Mouse (Mus musculus): ENCODE data around the gene Paqr8. TPM values are rescaled to one million over a fixed set of nuclear protein-coding genes. Genes with fewer than 3 reads are reported as not detected.

Gene Paqr8
- polyA plus RNA-seq, 1 experiment from 2014 or later = 5.2 TPM

GRCm38 (mm10) chr1:20874061-20874460, 16.3 kb upstream of the Paqr8 start:
- Histone ChIP-seq H3K27me3 (ENCODE audit: insufficient read depth, low read length) (no peaks in the 10 kb centered on the region), H3K9me3 (ENCODE audit: low read length) (no peaks in the 10 kb centered on the region), H3K9ac (replicated peaks; ENCODE audit: low read length) (no peak overlapping the region), H3K4me3 (ENCODE audit: low read length) (no peak overlapping the region), H3K36me3 (ENCODE audit: insufficient read depth, low read length) (no peaks in the 10 kb centered on the region), H3K4me2 (replicated peaks; ENCODE audit: low read depth, low read length) (no peak overlapping the region), H3K4me1 (ENCODE audit: insufficient read depth, low read length) (no peaks in the 10 kb centered on the region), H3K27ac (ENCODE audit: low read length) (no peak overlapping the region)
- 91% methylated on average over 6 of the region's 6 CpGs for WGBS
- ATAC-seq (ENCODE audit: low FRiP score, low TSS enrichment) = no peak

DNA sequence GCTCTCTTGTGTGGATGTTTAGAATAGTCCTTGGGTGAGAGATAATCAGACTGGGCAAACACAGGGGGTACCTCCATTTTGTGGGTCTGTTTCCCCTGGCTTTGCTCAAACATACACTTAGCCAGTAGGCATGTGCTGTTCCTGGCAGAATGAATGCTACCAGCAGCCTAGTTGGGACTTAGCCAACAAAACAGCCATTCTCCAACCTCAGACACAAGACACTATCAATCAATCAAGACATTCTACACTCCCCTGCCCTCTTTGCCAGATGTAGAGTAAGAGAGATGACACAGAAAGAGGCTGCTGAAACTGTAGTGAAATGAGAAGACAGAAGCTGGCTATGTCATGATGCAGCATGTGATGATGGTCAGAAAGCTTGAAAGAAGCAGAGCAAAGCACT, 13.1 kb upstream of the Paqr8 start:
- H3K9me3 ChIP-seq (ENCODE audit: low read length) = no peaks in the 10 kb centered on the region
- ATAC-seq (ENCODE audit: low FRiP score, low TSS enrichment) = no peak
- no peak overlapping the region for H3K9ac ChIP-seq (replicated peaks; ENCODE audit: low read length)
- H3K27me3 ChIP-seq (ENCODE audit: insufficient read depth, low read length) = no peaks in the 10 kb centered on the region
- no peak overlapping the region for H3K4me2 ChIP-seq (replicated peaks; ENCODE audit: low read depth, low read length)
- no peak overlapping the region for H3K27ac ChIP-seq (ENCODE audit: low read length)
- no peaks in the 10 kb centered on the region for H3K36me3 ChIP-seq (ENCODE audit: insufficient read depth, low read length)
- no peak overlapping the region for H3K4me3 ChIP-seq (ENCODE audit: low read length)
- no peaks in the 10 kb centered on the region for H3K4me1 ChIP-seq (ENCODE audit: insufficient read depth, low read length)

GRCm38 (mm10) chr1:20879361-20879760, 11.0 kb upstream of the Paqr8 start:
- Histone ChIP-seq H3K4me2 (replicated peaks; ENCODE audit: low read depth, low read length) (no peak overlapping the region), H3K9ac (replicated peaks; ENCODE audit: low read length) (no peak overlapping the region), H3K4me3 (ENCODE audit: low read length) (no peak overlapping the region), H3K27me3 (ENCODE audit: insufficient read depth, low read length) (no peaks in the 10 kb centered on the region), H3K4me1 (ENCODE audit: insufficient read depth, low read length) (no peaks in the 10 kb centered on the region), H3K36me3 (ENCODE audit: insufficient read depth, low read length) (no peaks in the 10 kb centered on the region), H3K9me3 (ENCODE audit: low read length) (no peaks in the 10 kb centered on the region), H3K27ac (ENCODE audit: low read length) (no peak overlapping the region)
- WGBS = 73% methylated on average over 4 of the region's 4 CpGs
- no peak for ATAC-seq (ENCODE audit: low FRiP score, low TSS enrichment)

- no peaks in the 10 kb centered on the region for H3K9me3 ChIP-seq (ENCODE audit: low read length)
- no peak overlapping the region for H3K27ac ChIP-seq (ENCODE audit: low read length)
- no peak for ATAC-seq (ENCODE audit: low FRiP score, low TSS enrichment)
- whole genome bisulfite sequencing = 90% methylated on average over 4 of the region's 4 CpGs
- H3K27me3 ChIP-seq (ENCODE audit: insufficient read depth, low read length) = no peaks in the 10 kb centered on the region
- no peaks in the 10 kb centered on the region for H3K4me1 ChIP-seq (ENCODE audit: insufficient read depth, low read length)
- H3K9ac ChIP-seq (replicated peaks; ENCODE audit: low read length) = no peak overlapping the region
- no peak overlapping the region for H3K4me2 ChIP-seq (replicated peaks; ENCODE audit: low read depth, low read length)
- no peak overlapping the region for H3K4me3 ChIP-seq (ENCODE audit: low read length)
- no peaks in the 10 kb centered on the region for H3K36me3 ChIP-seq (ENCODE audit: insufficient read depth, low read length)
These were observed 7.3 kb upstream of the Paqr8 start for GRCm38 (mm10) chr1:20883079-20883478.

GRCm38 (mm10) chr1:20889677-20890403, 566 bp upstream of the Paqr8 start:
- peak overlapping the region; percentile 61 for H3K9ac ChIP-seq (replicated peaks; ENCODE audit: low read length)
- peak; percentile 16 for ATAC-seq (ENCODE audit: low FRiP score, low TSS enrichment)
- no peaks in the 10 kb centered on the region for H3K36me3 ChIP-seq (ENCODE audit: insufficient read depth, low read length)
- H3K4me2 ChIP-seq (replicated peaks; ENCODE audit: low read depth, low read length) = peak overlapping the region; percentile 83
- H3K27ac ChIP-seq (ENCODE audit: low read length) = no peak overlapping the region
- H3K27me3 ChIP-seq (ENCODE audit: insufficient read depth, low read length) = 0 out of 2 replicates have a peak, but pooled peaks cover 2% of the 10 kb centered on the region
- peak overlapping the region; percentile 71 for H3K4me3 ChIP-seq (ENCODE audit: low read length)
- H3K4me1 ChIP-seq (ENCODE audit: insufficient read depth, low read length) = peaks cover 11% of the 10 kb centered on the region; the same call in 1 of the 2 replicates
- 24% methylated on average over 16 of the region's 16 CpGs for WGBS
- no peaks in the 10 kb centered on the region for H3K9me3 ChIP-seq (ENCODE audit: low read length)

DNA sequence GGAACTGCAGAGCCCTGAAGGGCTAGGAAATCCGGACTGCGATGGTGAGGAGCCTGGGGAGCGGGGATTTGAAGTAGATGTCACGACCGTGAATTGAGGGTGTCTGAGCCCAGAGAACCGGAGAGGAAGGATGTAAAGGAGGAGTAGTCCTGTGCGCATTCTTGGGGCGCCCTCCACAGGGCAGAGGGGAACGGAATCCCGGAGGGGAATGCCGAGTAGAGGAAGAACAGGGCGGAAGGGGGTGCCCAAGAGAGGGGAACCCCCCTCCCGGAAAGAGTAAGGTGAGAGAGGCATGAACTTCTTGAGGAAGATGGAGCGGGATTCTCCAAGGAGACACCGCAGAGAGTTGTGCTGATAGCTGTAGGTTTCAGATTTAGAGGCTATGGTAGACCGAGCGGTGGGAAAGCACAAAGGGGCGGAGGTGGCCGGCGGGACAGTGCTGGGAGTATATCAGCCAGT, 564 bp downstream of the Paqr8 start:
- Histone ChIP-seq H3K4me1 (ENCODE audit: insufficient read depth, low read length) (peaks cover 11% of the 10 kb centered on the region; the same call in 1 of the 2 replicates), H3K4me2 (replicated peaks; ENCODE audit: low read depth, low read length) (peak overlapping the region; percentile 83), H3K4me3 (ENCODE audit: low read length) (peak overlapping the region; percentile 71), H3K9ac (replicated peaks; ENCODE audit: low read length) (peak overlapping the region; percentile 61), H3K9me3 (ENCODE audit: low read length) (no peaks in the 10 kb centered on the region), H3K27ac (ENCODE audit: low read length) (peak overlapping the region; percentile 54; the same call in 1 of the 2 replicates), H3K36me3 (ENCODE audit: insufficient read depth, low read length) (no peaks in the 10 kb centered on the region), H3K27me3 (ENCODE audit: insufficient read depth, low read length) (0 out of 2 replicates have a peak, but pooled peaks cover 2% of the 10 kb centered on the region)
- WGBS = 2% methylated on average over 20 of the region's 20 CpGs
- ATAC-seq (ENCODE audit: low FRiP score, low TSS enrichment) = peak; percentile 72

- Histone ChIP-seq H3K4me1 (ENCODE audit: insufficient read depth, low read length) (peaks cover 11% of the 10 kb centered on the region; the same call in 1 of the 2 replicates), H3K36me3 (ENCODE audit: insufficient read depth, low read length) (no peaks in the 10 kb centered on the region), H3K9me3 (ENCODE audit: low read length) (no peaks in the 10 kb centered on the region), H3K27me3 (ENCODE audit: insufficient read depth, low read length) (0 out of 2 replicates have a peak, but pooled peaks cover 2% of the 10 kb centered on the region), H3K9ac (replicated peaks; ENCODE audit: low read length) (no peak overlapping the region), H3K4me2 (replicated peaks; ENCODE audit: low read depth, low read length) (no peak overlapping the region), H3K27ac (ENCODE audit: low read length) (no peak overlapping the region), H3K4me3 (ENCODE audit: low read length) (no peak overlapping the region)
- no peak for ATAC-seq (ENCODE audit: low FRiP score, low TSS enrichment)
- 89% methylated on average over 5 of the region's 5 CpGs for WGBS
These were observed 2.7 kb downstream of the Paqr8 start for GRCm38 (mm10) chr1:20893059-20893458.

DNA sequence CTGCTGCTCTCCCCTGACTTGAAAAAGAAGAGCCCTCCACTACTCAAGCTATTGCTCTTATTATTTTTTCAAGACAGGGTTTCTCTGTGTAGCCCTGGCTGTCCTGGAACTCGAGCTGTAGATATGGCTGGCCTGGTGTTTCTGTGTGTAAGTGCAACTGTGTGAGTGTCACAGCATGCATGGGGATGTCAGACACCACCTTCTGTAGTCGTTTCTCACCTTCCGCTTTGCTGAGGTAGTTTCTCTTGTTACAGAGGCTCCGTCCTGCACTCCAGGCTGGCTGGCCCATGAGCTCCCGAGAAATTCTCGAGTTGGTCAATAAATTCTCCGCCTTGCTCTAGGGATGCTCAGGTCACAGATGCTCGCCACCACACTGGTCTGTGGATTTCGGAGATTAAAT, 8.0 kb downstream of the Paqr8 start:
- no peak overlapping the region for H3K4me2 ChIP-seq (replicated peaks; ENCODE audit: low read depth, low read length)
- ATAC-seq (ENCODE audit: low FRiP score, low TSS enrichment) = no peak
- H3K27me3 ChIP-seq (ENCODE audit: insufficient read depth, low read length) = no peaks in the 10 kb centered on the region
- H3K9me3 ChIP-seq (ENCODE audit: low read length) = no peaks in the 10 kb centered on the region
- H3K4me1 ChIP-seq (ENCODE audit: insufficient read depth, low read length) = no peaks in the 10 kb centered on the region
- H3K4me3 ChIP-seq (ENCODE audit: low read length) = no peak overlapping the region
- 30% methylated on average over 9 of the region's 9 CpGs for WGBS
- no peak overlapping the region for H3K9ac ChIP-seq (replicated peaks; ENCODE audit: low read length)
- H3K36me3 ChIP-seq (ENCODE audit: insufficient read depth, low read length) = no peaks in the 10 kb centered on the region
- H3K27ac ChIP-seq (ENCODE audit: low read length) = no peak overlapping the region

- H3K4me1 ChIP-seq (ENCODE audit: insufficient read depth, low read length) = no peaks in the 10 kb centered on the region
- no peaks in the 10 kb centered on the region for H3K36me3 ChIP-seq (ENCODE audit: insufficient read depth, low read length)
- WGBS = 49% methylated on average over 4 of the region's 4 CpGs
- ATAC-seq (ENCODE audit: low FRiP score, low TSS enrichment) = no peak
- no peaks in the 10 kb centered on the region for H3K9me3 ChIP-seq (ENCODE audit: low read length)
- H3K9ac ChIP-seq (replicated peaks; ENCODE audit: low read length) = no peak overlapping the region
- H3K27ac ChIP-seq (ENCODE audit: low read length) = no peak overlapping the region
- no peak overlapping the region for H3K4me2 ChIP-seq (replicated peaks; ENCODE audit: low read depth, low read length)
- H3K27me3 ChIP-seq (ENCODE audit: insufficient read depth, low read length) = no peaks in the 10 kb centered on the region
- no peak overlapping the region for H3K4me3 ChIP-seq (ENCODE audit: low read length)
These were observed 9.9 kb downstream of the Paqr8 start for GRCm38 (mm10) chr1:20900336-20900735.

GRCm38 (mm10) chr1:20905501-20906127, 15.2 kb downstream of the Paqr8 start:
- Histone ChIP-seq H3K9me3 (ENCODE audit: low read length) (no peaks in the 10 kb centered on the region), H3K4me1 (ENCODE audit: insufficient read depth, low read length) (no peaks in the 10 kb centered on the region), H3K9ac (replicated peaks; ENCODE audit: low read length) (no peak overlapping the region), H3K27ac (ENCODE audit: low read length) (no peak overlapping the region), H3K27me3 (ENCODE audit: insufficient read depth, low read length) (no peaks in the 10 kb centered on the region), H3K4me3 (ENCODE audit: low read length) (no peak overlapping the region), H3K36me3 (ENCODE audit: insufficient read depth, low read length) (no peaks in the 10 kb centered on the region), H3K4me2 (replicated peaks; ENCODE audit: low read depth, low read length) (no peak overlapping the region)
- ATAC-seq (ENCODE audit: low FRiP score, low TSS enrichment) = no peak
- WGBS = 89% methylated on average over 8 of the region's 8 CpGs
